Mouse (Mus musculus) kidney, embryonic 16.5 days (tissue): ENCODE data around the gene Khdc1a. TPM values are rescaled to one million over a fixed set of nuclear protein-coding genes. Genes with fewer than 3 reads are reported as not detected.
"Not testable (repeated sequence)": the region's sequence is repeated elsewhere in the genome, so short reads cannot be mapped to it uniquely, and the experiment has no call there.

Source experiments
- ATAC-seq: fragments of 200-750 bp; cut with Nextera tagmentation; 2 replicates; pipeline ENCODE4 v1.8.0; 2017; ENCODE audit warnings: moderate TSS enrichment; ENCODE audit not compliant: low FRiP score, low TSS enrichment
- H3K27ac ChIP-seq: fragments of 300-500 bp; sonication (generic); 2 replicates; pipeline ENCODE4 v1.5.1; 2014; ENCODE audit warnings: low read length
- H3K27me3 ChIP-seq: fragments of 300-500 bp; sonication (generic); 2 replicates; pipeline ENCODE4 v1.6.1; 2014; ENCODE audit warnings: low read length, control low read depth, mixed read lengths; ENCODE audit not compliant: insufficient read depth
- H3K36me3 ChIP-seq: fragments of 300-500 bp; sonication (generic); 2 replicates; pipeline ENCODE4 v1.6.1; 2014; ENCODE audit warnings: low read length, control low read depth, mixed read lengths; ENCODE audit not compliant: insufficient read depth
- H3K4me1 ChIP-seq: fragments of 300-500 bp; sonication (generic); 2 replicates; pipeline ENCODE4 v1.6.1; 2014; ENCODE audit warnings: low read length, control low read depth, mixed read lengths; ENCODE audit not compliant: insufficient read depth
- H3K4me2 ChIP-seq: fragments of 300-500 bp; sonication (generic); replicated peaks from 2 replicates; pipeline ENCODE4 v1.6.1; 2014; ENCODE audit warnings: low read depth, low read length
- H3K4me3 ChIP-seq: fragments of 300-500 bp; sonication (generic); 2 replicates; pipeline ENCODE4 v1.5.1; 2014; ENCODE audit warnings: mild to moderate bottlenecking, low read length
- H3K9ac ChIP-seq: fragments of 300-500 bp; sonication (generic); replicated peaks from 2 replicates; pipeline ENCODE4 v1.6.1; 2014; ENCODE audit warnings: low read length
- H3K9me3 ChIP-seq: fragments of 300-500 bp; sonication (generic); 2 replicates; pipeline ENCODE4 v1.6.1; 2016; ENCODE audit warnings: low read length, control low read depth
- WGBS: fragments of 180-500 bp; shearing (Covaris S2); extraction: QIAGEN DNeasy Blood & Tissue Kit; methylation state at CpG from one replicate; pipeline ENCODE4 v1.1.7; 2014; 5-methylcytosine and 5-hydroxymethylcytosine counted together
- polyA plus RNA-seq: library from polyadenylated mRNA; unstranded; fragments of >200 nt; fragmentation: Nextera tagmentation; extraction: Ambion mirVana; gene quantifications from 2 replicates; pipeline ENCODE4 v1.2.1, GENCODE M21; 2015

Gene Khdc1a
- polyA plus RNA-seq, 1 experiment from 2014 or later: not detected

- 59% methylated on average over 1 of the region's 1 CpGs for WGBS
- not testable (repeated sequence) for H3K9ac ChIP-seq, H3K27ac ChIP-seq, H3K4me2 ChIP-seq, ATAC-seq, H3K4me3 ChIP-seq, H3K27me3 ChIP-seq, H3K36me3 ChIP-seq, H3K9me3 ChIP-seq, H3K4me1 ChIP-seq
Measured at GRCm38 (mm10) chr1:21368031-21368430, 18.6 kb downstream of the Khdc1a start, which contains the start of gene Khdc1c. Gene Khdc1c, plus strand, starts transcription at chr1:21368331.

GRCm38 (mm10) chr1:21383256-21383655 is 33.8 kb downstream of the Khdc1a start, which contains the start of gene Khdc1b:
Gene Khdc1b, plus strand, starts transcription at chr1:21383556.
- Histone ChIP-seq H3K27ac (no peak within 1 kb of the TSS), H3K4me3 (no peak within 1 kb of the TSS), H3K4me2 (no peak within 1 kb of the TSS), H3K9me3 (no peaks in the 10 kb centered on the region), H3K36me3 (no peaks in the 10 kb centered on the region), H3K9ac (no peak within 1 kb of the TSS), H3K4me1 (no peaks in the 10 kb centered on the region), H3K27me3 (no peaks in the 10 kb centered on the region)
- no peak for ATAC-seq
- 89% methylated on average over 1 of the region's 1 CpGs for WGBS

- no peak overlapping the region for H3K9ac ChIP-seq
- no peak overlapping the region for H3K27ac ChIP-seq
- H3K36me3 ChIP-seq: no peaks in the 10 kb centered on the region
- no peaks in the 10 kb centered on the region for H3K4me1 ChIP-seq
- WGBS: 35% methylated on average over 6 of the region's 6 CpGs
- no peak overlapping the region for H3K4me3 ChIP-seq
- no peaks in the 10 kb centered on the region for H3K9me3 ChIP-seq
- H3K27me3 ChIP-seq: no peaks in the 10 kb centered on the region
- no peak for ATAC-seq
- H3K4me2 ChIP-seq: no peak overlapping the region
Measured at GRCm38 (mm10) chr1:21391138-21391671, 41.8 kb downstream of the Khdc1a start.

Other genes with a start within 250 kb of the Khdc1a start
- gene Tmem14a, start 131.1 kb upstream of the Khdc1a start, polyA plus RNA-seq: 10.7 and 11.8 TPM in 2 replicates
- gene Gsta3, start 109.1 kb upstream of the Khdc1a start, polyA plus RNA-seq: 13.5 and 14.4 TPM in 2 replicates
- not detected in 2 replicates for gene Khdc1c, start 18.7 kb downstream of the Khdc1a start, polyA plus RNA-seq
- gene Khdc1b, start 33.9 kb downstream of the Khdc1a start, polyA plus RNA-seq: 0.08 TPM in 1 of 2 replicates, not detected in the other